Mouse (Mus musculus) embryo, embryonic 11 days (tissue): Measurements from ENCODE around the gene Nsun4.
A peak's percentile ranks its signal among the peaks of the same experiment; 100 is the strongest.

Experiments used
- DNase-seq: peaks from one replicate; pipeline ENCODE4 v3.0.0-alpha.2; 2015

Gene Nsun4

DNA sequence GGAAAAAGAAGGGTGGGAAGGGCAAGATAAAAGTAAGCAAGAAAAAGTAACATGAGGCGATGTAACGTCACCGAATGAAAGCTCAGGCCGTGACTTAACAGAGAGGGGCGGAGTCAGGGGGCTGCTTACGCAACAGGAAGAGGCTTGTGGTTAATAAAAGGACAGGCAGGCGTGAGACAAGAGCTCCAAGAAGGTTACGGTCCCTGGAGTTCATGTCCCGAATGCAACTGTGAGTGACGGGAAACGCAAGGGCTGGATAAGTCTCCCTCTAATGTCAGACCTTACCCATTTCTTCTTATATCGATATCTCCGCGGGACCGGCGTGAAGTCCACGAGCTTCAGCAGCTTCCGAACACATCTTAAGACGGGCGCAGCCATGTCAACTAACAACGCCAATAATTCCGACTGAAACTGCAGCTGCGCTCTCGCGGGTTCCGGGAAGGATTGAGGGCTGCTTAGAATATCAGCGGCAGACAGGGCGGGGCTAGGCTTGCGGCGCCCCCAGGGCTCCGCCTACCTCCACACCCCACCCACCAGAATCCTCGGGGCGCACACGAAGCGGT lies at the start of gene Nsun4:
Nsun4 (minus strand) TSS at position 478 of the 563 bp plus-strand sequence.
- DNase-seq: peak; percentile 95

DNA sequence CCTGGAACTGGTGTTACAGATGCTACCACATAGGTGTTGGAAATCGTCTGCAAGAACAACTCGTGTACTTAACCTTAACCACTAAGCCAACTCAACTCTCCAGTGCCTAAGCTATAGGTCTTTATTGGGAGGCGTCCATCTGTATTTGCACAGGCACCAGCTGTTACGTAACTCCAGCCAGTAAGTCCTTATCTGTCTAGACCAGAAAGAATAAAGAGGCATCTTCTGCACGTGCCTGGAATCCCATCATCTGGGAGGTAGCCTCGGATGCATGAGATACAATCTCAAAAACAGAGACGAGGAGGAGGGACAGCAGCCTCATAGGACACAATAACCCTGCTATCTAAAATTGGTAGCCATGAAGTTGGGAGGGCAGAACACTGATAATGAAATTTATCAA lies 47.3 kb upstream of the Nsun4 start:
- DNase-seq: no peak

DNA sequence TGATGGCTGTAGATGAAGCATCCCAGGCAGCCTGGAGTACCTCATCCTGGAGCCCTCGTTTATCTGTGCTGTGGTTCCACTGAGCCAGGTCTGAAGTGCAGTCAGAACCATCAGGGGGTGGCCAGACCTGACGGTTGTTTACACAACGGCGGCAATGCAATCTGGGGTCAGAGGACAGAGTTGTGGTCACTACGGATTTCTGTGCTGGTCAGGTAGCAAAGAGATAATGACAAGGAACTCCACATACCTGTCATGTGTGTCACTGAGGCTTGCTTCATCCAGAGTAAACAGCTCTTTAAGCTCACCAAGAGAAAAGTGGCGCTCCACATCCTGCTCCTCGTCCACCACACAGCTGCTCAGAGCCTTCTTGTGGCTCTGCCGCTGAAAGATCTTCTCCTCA lies 43.5 kb upstream of the Nsun4 start:
- DNase-seq: no peak

DNA sequence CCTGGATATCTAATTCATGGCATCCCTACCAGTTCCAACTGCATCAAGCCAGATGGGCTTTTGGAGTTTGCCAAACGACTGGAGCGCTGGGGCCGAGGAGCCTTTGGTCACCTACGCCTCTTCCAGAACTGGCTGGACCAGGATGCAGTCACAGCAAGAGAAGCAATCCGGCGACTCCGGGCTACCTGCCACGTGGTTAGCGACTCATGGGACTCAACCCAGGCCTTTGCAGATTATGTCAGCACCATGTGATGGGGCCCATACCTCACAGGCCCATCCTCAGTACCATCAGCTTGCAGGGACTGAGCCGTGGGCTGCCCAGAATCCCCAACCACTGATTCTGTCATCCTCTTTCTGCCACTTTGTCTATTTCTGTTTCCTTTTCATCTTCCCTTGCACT lies 42.6 kb upstream of the Nsun4 start:
- no peak for DNase-seq

DNA sequence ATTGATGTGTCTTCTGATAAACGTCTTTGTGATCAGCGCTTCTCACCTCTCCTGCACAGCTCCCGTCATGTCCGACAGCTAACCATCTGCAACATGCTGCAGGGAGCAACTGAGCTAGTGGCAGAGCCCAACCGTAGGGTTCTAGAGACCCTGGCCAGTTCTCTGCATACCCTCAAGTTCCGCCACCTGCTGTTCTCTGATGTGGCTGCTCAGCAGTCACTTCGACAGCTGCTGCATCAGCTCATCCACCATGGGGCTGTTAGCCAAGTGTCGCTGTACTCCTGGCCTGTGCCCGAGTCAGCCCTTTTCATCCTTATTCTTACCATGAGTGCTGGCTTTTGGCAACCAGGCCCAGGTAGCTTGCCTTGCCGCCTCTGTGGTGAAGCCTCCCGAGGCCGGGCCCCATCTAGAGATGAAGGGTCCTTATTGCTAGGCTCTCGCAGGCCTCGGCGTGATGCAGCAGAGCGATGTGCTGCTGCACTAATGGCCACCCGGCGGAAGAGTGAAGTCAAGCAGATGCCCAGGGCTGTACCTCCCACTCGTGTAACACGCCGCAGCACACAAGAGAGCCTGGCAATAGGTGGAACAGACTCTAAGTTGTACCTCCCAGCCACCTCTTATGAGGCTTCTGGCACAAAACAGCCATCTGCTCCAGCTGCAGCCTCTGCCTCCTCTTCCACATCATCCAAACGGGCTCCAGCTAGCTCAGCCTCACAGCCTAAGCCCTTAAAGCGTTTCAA lies 35.0 kb upstream of the Nsun4 start:
- no peak for DNase-seq

DNA sequence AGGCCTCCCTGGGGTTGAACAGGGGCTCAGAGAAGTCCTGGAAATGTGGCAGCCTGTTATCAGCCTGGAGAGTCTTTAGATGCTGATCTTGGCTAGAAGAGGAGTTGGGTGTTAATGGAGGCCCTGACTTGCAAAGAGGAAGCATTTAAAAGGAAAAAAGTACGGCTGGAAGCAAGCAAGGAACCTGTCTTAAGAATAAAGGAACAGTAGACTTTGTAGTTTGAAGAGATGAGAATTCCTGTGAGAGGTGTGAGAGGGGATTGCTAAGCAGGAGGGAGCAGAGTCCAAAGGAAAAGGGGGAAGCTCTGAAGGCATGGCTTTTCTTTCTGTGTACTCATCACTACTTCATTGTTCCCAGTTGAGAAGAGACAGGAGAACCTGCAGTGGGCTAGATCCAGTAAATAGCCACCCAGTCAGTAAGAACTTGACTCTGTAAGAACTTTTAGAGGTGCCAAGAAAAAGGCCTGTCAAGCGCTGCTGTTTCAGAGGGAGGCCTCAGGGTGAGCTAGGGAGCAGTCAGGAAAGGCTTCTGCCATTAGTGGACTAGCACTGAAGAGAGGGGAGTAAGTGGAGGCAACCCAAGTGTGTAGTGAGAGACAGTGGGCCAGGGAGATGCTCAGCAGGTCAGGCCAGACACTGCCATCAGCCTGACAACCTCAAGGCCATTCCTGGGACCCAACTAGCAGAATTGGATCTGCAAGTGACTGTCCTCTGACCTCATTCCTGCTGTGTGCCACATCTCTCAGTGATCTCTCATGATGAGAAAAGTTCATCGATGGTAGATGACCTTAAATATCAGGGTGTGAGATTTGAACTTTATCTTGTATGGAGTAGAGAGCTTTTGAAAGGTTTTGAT lies 23.8 kb upstream of the Nsun4 start:
- DNase-seq: peak; percentile 3

DNA sequence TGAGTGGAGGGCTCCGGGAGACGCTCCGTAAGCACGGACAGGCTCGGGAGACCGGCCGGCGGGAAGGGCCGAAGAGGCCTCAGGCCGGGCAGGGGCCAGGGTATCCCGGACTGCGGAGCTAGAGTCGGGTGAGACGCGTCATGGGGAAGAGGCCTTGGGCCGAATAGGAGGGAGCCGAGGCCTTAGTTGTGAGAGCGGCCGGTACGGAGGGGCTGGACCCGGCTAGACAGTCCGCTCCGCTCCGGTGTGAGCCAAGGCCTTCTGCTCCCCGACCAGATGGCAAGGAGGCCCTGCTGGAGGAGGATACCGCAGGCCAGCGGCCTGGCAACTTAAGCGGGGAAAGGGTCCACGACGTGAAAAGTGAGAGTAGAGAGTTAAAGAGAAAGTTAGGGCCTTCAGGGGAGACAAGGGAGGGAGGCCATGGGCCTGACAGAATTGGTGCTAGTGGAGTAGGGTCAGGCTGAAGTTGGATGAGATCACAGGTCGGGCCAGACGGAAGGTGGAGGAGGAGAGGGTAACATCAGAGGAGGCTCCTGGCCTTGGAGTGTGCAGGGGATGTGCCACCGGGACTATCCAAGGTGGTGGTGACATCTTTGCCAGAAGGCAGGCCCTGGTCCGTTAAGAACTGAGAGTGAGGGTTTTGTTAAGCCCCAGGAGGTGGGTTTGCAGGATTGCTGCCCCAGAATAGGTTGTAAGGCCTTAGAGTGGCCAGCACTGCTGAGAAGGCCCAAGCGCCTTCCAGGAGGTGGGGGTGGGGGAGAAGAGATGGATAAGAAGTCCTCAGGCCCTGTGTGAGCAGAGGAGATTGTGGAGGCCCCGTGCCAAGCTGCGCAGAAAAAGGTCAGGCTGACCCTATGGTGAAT lies 22.9 kb upstream of the Nsun4 start:
- peak; percentile 61 for DNase-seq

DNA sequence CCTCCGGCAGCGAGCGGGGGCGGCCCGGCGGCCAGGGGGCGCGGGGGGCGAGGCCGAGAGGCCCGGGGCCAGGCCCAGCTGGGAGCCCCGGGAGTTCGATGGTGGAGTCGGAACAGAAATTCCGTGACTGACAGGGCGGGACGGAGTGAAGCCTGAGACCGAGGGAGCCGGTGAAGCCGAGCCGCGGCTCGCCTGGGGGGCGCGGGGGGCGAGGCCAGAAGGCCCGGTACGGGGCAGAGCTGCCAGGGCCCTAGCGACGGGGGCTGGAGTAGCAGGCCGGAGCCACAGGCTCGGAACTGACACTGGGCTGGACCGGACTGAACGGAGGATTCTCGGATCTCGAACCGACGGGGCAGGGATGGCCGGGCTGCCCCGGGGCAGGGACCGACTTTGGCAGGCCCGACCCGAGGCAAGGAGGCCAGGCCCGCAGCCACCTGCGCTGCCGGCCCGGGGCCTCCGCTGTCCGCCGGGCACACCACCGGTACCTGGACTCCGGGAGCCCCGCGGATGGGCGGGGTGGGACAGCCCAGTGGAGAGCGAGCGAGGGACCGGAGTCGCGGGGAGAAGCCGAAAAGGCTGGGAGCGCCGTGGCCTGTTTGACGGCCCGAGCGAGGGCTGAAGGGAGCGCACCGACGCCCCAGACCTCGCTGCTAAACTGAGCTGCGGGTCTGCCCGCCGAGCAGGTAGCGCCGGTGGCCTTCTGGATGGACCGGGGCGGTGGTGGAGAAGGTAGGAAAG lies 22.1 kb upstream of the Nsun4 start:
- DNase-seq: peak; percentile 83

DNA sequence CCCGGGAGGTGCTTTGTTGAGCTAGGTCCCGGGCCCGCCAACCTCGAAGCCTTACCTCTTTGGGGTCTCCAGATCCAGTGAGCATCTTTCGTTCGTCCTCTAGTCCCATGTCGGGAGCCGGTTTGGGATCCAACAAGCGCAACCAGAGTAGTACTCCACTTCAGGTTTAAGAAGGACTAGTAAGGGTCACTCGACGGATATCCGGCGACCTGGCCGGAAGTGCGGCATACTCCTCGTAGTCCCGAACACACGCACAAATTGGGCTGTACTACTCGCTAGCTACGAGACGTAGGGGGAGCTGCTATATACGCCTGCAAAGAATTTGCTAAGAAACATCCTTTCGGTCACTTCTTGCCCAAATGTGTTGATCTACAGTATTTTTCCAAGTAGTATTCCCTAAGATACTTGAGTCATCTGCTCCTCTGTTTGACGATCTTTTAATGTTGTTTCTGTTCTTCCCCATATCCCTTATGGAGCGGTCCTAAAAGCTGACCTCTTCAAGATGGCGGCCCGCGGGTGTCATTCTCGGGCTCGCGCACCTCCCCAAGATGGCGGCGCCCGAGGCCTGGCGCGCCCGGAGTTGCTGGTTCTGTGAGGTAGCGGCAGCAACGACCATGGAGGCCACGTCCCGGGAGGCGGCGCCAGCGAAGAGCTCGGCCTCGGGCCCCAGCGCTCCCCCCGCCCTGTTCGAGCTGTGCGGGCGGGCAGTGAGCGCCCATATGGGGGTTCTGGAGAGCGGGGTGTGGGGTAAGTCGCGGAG lies 21.4 kb upstream of the Nsun4 start, which contains the start of the genes Uqcrh and Lrrc41:
Uqcrh (minus strand) TSS at position 211 of the 760 bp plus-strand sequence.
Lrrc41 (plus strand) TSS at position 409 of the 760 bp plus-strand sequence.
- DNase-seq: peak; percentile 97

DNA sequence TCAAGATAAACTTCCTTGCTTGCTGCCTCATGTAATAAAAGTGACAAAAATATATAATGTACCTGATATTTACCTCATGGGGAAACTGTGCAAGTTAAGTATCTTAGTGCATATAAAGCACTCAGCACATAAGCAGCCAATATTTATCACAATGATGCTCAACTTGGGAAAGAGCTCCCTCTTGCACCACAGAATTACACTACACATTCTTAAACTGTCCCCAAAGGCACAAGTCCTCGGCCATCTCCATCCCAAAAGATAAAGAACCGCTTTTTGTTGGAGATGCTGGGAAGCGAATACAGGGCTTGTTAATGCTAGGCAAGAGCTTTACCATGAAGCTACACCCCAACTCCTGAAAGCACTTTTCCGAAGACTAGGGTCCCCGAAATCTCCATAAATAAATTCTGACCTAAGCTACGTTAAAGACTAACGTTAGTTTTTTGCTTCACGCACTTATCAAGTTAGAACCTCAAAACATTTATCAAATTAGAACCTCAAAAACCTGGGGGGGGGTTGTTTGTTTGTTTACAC lies 20.5 kb upstream of the Nsun4 start:
- DNase-seq: peak; percentile 39

DNA sequence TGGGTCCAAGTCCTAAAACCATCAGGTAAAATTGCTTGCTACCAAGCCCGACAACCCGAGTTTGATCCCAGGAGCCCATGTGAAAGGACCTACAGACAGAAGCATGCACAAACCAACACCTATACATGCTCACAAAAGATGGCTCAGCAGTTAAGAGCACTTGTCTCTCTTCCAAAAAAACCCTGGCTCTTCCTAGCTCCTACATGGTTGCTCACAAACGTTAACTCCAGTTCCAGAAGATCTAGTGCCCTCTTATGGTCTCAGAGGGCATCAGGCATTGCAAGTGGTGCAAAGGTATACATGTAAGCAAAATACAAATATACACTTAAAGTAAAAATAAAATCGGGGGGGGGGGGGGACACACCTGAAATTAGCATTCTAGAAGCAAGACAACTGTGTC lies 19.5 kb upstream of the Nsun4 start:
- DNase-seq: peak; percentile 9

DNA sequence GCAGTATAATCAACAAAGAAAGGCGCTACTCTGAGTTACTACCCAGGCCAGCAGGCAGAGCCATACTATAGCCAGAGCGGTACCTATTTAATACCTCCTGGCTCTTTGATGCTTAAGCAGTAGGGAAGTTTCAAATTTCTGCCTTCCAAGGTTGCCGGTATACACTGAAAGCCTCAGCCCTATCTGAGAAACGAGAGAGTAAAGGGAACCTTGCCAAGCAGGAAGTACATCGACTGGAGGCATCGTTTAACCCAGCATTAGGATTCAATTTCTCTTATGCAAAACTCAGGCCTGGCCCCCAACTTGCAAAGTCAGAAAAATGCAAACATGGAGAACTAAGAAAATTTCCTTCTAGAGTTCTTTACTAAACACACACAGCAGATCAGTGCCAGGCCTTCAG lies 16.4 kb upstream of the Nsun4 start:
- DNase-seq: no peak

DNA sequence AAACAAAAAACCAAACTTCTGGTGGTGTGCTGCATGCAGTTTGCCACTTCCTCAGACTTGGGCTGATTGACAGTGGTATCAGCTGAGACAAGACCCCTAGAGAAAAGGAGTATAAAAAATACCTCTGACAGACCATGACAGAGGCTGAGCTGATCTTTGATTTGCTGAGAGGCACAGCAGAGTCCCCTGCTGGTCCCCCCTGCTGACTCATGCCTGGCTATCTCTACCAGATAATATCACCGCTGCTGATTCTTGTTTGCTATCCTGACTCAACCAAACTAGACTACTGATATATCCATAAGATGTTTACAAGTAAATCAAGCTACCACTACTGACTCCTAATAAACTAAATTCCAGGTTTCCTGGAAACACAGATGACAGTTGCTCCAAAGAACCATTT lies 10.2 kb upstream of the Nsun4 start:
- DNase-seq: no peak

DNA sequence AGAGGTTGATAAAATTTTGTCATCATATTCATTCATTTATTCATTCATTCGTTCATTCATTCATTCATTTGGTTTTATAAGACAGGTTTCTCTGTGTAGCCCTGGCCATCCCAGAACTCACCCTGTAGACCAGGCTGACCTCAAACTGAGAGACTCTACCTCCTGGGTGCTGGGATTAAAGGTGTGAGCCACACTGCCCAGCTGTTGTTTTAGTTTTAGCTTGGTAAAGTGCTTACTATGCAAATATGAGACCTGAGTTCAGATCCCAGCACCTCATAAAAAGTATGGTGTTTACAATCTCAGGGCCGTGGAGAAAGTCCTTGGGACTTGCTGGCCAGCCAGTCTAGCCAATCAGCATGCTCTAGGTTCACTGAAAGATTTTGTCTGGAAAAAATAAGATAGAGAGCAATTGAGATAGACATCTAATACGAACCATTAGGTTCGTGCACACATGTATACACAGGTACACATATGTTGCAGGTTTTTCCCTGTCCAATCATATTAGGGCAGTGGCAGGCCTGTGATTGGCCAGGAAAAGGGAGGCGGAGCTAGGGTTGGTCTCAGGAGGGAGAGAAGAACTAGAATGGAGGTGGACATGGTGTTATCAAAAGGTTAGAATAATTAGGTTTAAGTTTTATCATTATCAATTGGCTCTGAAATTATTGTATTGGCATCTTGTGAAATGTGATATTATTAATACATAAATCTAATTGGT lies 5.5 kb upstream of the Nsun4 start:
- DNase-seq: no peak

DNA sequence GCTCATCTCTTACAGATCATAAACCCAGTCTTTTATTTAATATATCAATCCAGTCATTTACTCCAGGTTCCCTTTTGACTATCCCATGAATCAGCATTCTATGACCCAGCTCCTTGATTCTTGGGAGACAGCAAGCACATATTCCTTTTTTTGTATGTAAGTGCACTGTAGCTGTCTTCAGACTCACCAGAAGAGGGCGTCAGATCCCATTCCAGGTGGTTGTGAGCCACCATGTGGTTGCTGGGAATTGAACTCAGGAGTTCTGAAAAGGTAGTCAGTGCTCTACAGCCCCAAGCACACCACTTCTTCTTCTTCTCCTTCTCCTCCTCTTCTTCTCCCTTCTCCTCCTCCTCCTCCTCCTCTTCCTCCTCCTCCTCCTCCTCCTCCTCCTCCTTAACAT lies 3.9 kb upstream of the Nsun4 start:
- DNase-seq: no peak

DNA sequence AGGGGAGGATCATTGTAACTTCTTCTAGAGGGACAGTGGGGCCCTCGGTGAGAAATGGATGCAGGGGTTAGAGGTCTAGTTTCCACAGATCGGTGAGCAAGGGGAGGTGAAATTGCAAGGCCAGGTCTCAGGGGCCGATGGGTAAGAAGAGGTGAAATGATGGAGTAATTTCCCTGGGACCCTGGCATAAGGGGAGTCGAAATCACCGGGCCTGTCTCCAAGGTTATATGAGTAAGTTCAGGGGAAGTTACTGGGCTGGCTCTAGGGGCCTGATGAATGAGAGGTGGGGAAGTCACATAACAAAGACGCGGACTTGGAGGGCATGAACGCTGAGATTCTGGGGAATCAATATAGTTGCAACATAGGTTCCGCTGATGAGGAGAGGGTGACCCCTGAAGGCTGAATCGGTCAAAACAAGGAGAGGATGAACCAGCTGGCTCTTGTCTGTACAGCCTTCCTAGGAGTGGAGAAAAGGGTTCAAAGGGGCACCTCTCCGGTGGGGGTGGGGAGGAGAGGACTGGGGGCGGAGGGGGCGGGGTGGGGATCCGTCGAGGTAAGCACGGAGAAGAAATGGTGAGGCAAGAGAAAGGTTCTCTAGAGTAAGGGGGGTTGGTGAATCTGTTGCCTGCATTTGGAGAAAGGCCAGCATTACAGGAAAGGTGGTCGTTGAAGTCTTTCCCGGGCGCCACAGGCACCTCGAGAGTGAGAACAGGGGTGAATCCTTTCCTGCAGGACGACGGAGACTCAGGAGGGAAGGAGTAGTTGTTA lies 966 bp downstream of the Nsun4 start:
- peak; percentile 65 for DNase-seq

DNA sequence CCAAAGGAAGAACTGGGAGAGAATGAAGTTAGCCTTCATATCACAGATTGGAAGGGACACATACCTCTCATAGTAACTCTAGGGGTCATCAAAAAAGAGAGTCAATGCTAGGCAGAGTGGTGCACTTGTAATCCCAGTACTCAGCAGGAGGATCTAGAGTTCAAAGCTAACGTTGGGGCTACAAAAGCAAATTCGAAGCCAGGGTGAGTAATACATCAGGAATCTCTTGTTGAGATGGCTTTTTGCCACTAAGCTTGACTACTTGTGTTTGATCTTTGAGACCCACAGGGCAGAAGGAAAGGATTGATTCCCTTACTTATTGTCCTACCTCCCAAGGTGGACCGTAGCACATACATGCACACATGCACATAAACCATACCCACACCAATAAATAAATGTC lies 4.5 kb downstream of the Nsun4 start:
- DNase-seq: no peak

DNA sequence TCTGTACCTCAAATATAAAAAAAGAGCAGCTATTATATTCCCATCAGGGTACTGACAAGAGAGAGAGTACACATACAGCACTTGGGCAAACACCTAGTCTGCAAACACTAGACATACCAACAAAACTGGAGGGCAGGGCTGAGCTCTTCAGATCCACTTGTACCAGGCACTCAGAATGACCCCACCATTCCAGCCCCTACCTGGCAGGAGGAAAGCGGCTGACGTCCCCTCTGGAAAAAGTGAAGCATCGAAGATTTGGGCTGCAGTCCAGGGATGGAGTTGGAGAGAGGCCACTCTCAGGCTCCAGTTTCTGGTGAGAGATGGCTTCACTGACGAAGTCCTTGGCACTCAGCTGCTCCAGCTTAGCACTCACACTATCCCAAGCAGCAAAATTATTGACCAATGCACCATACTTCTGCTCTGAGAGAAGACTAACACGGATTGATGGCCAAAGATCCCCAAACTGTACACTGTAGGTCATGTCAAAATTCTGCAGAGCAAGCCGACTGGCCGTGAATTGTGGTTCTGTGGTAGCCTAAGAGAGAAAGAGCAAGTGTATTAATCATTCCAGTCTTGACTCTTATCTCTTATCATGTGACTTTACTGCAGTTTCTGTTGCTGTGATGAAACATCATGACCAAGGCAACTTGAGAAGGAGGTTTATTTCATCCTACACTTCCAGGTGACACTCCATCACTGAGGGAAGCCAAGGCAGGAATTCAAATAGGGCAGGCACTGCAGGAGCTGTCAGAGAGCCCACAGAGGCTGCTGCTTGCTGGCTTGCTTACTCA lies 5.4 kb downstream of the Nsun4 start:
- DNase-seq: no peak

DNA sequence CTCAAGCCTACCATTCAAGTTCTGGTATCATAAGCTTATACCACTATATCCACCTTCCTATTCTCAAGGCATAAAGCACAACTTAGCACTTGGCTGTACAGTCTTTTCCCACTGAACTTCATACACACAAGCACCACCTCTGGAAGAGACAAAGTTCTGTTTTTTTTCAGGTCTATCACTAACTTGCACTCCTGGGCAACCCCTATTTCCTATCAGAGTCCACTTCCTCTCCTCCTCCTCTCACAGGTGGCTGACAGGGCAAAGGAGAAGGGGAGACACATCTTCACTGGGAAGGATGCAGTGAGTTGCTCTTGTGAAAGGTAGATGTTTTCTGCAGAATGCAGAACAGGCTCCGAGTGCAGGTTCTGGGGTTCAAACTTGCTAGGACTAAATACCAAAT lies 6.0 kb downstream of the Nsun4 start:
- no peak for DNase-seq
